Mouse (Mus musculus) cerebellum, adult 2 months (tissue): ENCODE results near the gene Aoc3.

ENCODE experiments used
- CTCF ChIP-seq: fragments of 200-500 bp; IDR thresholded peaks from 2 replicates; pipeline ENCODE4 v1.5.1; 2011; ENCODE audit warnings: low read depth, mild to moderate bottlenecking, control low read depth, low read length, moderate library complexity, borderline replicate concordance; ENCODE audit not compliant: insufficient read depth
- POLR2A ChIP-seq: fragments of 200-500 bp; IDR thresholded peaks from 2 replicates; pipeline ENCODE4 v1.6.1; 2011; ENCODE audit warnings: low read length, control low read depth, borderline replicate concordance; ENCODE audit not compliant: insufficient read depth

DNA sequence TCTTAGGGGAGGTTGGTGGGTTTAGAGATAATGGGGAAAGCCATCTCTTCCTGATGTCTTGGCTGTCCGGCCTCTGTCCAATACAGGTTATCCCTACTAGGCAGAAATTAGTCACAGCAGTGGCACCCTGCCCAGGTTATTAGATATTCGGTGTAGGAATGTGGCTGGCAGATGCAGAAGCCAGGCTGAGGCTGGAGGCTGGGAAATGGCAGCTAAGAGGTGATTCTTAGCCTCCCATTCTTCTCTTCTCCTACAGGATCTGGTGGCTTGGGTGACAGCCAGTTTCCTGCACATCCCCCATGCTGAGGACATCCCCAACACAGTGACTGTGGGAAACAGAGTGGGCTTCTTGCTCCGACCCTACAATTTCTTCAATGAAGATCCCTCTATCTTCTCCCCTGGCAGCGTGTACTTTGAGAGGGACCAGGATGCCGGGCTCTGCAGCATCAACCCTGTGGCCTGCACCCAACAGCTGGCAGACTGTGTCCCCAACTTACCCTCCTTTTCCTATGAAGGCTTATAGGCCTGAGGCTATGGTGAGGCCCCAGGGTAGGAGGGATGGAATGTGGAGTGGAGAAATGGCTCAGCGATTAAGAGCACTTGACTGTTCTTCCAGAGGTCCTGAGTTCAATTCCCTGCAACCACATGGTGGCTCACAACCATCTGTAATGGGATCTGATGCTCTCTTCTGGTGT lies 1.3 kb upstream of the Aoc3 start:
- no peak for TF ChIP-seq CTCF
- TF ChIP-seq POLR2A, result no peak
